ENCODE assay signal across 28 mouse cellular contexts in the genomic region with DNA sequence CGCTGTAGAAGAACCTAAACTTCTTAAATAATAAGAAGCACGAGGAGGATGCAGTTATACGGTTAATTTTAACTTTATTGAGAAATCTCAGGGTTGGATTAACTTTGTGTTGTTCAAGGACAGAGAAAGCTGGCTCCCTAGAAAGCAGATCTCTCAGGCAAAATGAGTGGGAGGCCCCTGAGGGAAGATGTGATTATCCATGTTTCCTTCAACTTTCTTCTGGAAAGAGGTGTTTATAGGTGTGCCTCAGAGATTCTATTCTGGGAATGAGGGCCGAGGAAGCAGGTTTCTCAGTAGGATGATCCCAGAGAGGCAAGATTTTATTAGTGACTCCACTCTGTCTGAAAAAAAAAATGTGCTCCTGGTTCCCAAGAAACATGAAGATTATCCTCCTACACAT.
"Had no signal": no experiment of that assay in that cellular context is flagged by ENCODE, and none has a peak within 500 bp of the region (broad histone marks: within the 10 kb centered on the region; RNA-seq: fewer than 3 reads in every experiment).

No protein-coding gene starts in this region.

- ATAC-seq: forebrain, embryonic 13.5 days; forebrain, embryonic 14.5 days; forebrain, embryonic 15.5 days; forebrain, embryonic 16.5 days; forebrain, postnatal 0 days had no signal

- H3K4me1 ChIP-seq: embryonic facial prominence, embryonic 12.5 days; embryonic facial prominence, embryonic 15.5 days; forebrain, embryonic 10.5 days; forebrain, embryonic 12.5 days; forebrain, embryonic 13.5 days; forebrain, embryonic 15.5 days had no signal

- H3K36me3 ChIP-seq: embryonic facial prominence, embryonic 10.5 days; embryonic facial prominence, embryonic 12.5 days; embryonic facial prominence, embryonic 13.5 days; embryonic facial prominence, embryonic 15.5 days; forebrain, embryonic 10.5 days; forebrain, embryonic 12.5 days; forebrain, embryonic 15.5 days had no signal

- H3K27me3 ChIP-seq: embryonic facial prominence, embryonic 12.5 days; embryonic facial prominence, embryonic 13.5 days; embryonic facial prominence, embryonic 15.5 days; forebrain, embryonic 12.5 days; forebrain, embryonic 13.5 days; forebrain, embryonic 15.5 days had no signal

- H3K27ac ChIP-seq: embryonic facial prominence, embryonic 10.5 days; embryonic facial prominence, embryonic 12.5 days; embryonic facial prominence, embryonic 13.5 days; embryonic facial prominence, embryonic 15.5 days; forebrain, embryonic 10.5 days; forebrain, embryonic 12.5 days; forebrain, embryonic 13.5 days; forebrain, embryonic 15.5 days; gastrocnemius, adult 2 months; heart, adult 2 months had no signal

- H3K4me2 ChIP-seq: embryonic facial prominence, embryonic 12.5 days; embryonic facial prominence, embryonic 13.5 days; embryonic facial prominence, embryonic 15.5 days; forebrain, embryonic 12.5 days; forebrain, embryonic 13.5 days; forebrain, embryonic 15.5 days had no signal

- H3K9me3 ChIP-seq: embryonic facial prominence, embryonic 10.5 days; embryonic facial prominence, embryonic 12.5 days; embryonic facial prominence, embryonic 13.5 days; embryonic facial prominence, embryonic 15.5 days; forebrain, embryonic 10.5 days; forebrain, embryonic 12.5 days; forebrain, embryonic 13.5 days; forebrain, embryonic 15.5 days had no signal

- H3K9ac ChIP-seq: embryonic facial prominence, embryonic 12.5 days; embryonic facial prominence, embryonic 13.5 days; embryonic facial prominence, embryonic 15.5 days; forebrain, embryonic 12.5 days; forebrain, embryonic 13.5 days; forebrain, embryonic 15.5 days; forebrain, postnatal 0 days had no signal

- DNase-seq: cerebellum, adult 8-10 months; cerebellum, adult 9-10 months; cerebellum, adult 9-11 months; cerebellum, postnatal 10 days; cerebellum, postnatal 14 days; cerebellum, postnatal 25 days; cerebellum, postnatal 36 days; embryo, embryonic 11 days; forebrain, postnatal 0 days; gastrocnemius, adult 2 months; gastrocnemius, postnatal 10 days; gastrocnemius, postnatal 14 days; gastrocnemius, postnatal 25 days; gastrocnemius, postnatal 36 days; heart, adult 11 months; heart, adult 18-20 months; heart, adult 2 months had no signal

- H3K4me3 ChIP-seq: embryonic facial prominence, embryonic 10.5 days; embryonic facial prominence, embryonic 12.5 days; embryonic facial prominence, embryonic 13.5 days; embryonic facial prominence, embryonic 15.5 days; erythroblast, embryonic 14.5 days; forebrain, embryonic 10.5 days; forebrain, embryonic 12.5 days; forebrain, embryonic 13.5 days; forebrain, embryonic 15.5 days; gastrocnemius, adult 2 months; heart, adult 2 months had no signal
